Mouse (Mus musculus) erythroid progenitor cell, adult 5-6 weeks (primary cell): ENCODE measurements around the gene Olfr523. TPM values are rescaled to one million over a fixed set of nuclear protein-coding genes. Genes with fewer than 3 reads are reported as not detected.

ENCODE experiments used
- ATAC-seq: replicated peaks from 2 replicates; pipeline ENCODE4 v1.8.0; 2016; ENCODE audit warnings: moderate number of reproducible peaks, mild to moderate bottlenecking, moderate TSS enrichment, inconsistent platforms; ENCODE audit not compliant: poor library complexity, low FRiP score, severe bottlenecking
- total RNA-seq, 2 experiments: library from RNA; stranded (forward) in 1 of 2; stranded (reverse) in 1 of 2; fragments of 150-400 nt in 1 of 2; fragments of 186-747, 209-891 nt in 1 of 2; gene quantifications; 2 replicates each; pipeline versions ENCODE4 v1.2.3 to v1.2.4; 2015 to 2017; ENCODE audit warnings: low replicate concordance in 2 of 2

The Olfr523 gene
- total RNA-seq, 2 experiments from 2014 or later, result not detected

GRCm38 (mm10) chr7:140220375-140220774 lies 47.4 kb downstream of the Olfr523 start:
- no peak for ATAC-seq

- ATAC-seq, result no peak
Observed at GRCm38 (mm10) chr7:140224209-140224608, 51.2 kb downstream of the Olfr523 start.

Other genes starting within 250 kb of the Olfr523 start
- gene Utf1, start 229.4 kb upstream of the Olfr523 start, total RNA-seq (2015; ENCODE audit: low replicate concordance), result not detected in 2 replicates
- not detected in 2 replicates for gene Utf1, start 229.4 kb upstream of the Olfr523 start, total RNA-seq (2017; ENCODE audit: low replicate concordance)
- not detected in 2 replicates for gene 6430531B16Rik, start 194.5 kb upstream of the Olfr523 start, total RNA-seq (2015; ENCODE audit: low replicate concordance)
- not detected in 2 replicates for gene 6430531B16Rik, start 194.5 kb upstream of the Olfr523 start, total RNA-seq (2017; ENCODE audit: low replicate concordance)
- 9.2 and 9.4 TPM in 2 replicates for gene Adam8, start 180.7 kb upstream of the Olfr523 start, total RNA-seq (2015; ENCODE audit: low replicate concordance)
- gene Adam8, start 180.7 kb upstream of the Olfr523 start, total RNA-seq (2017; ENCODE audit: low replicate concordance), result 3.3 and 5.2 TPM in 2 replicates
- gene Zfp511, start 136.8 kb upstream of the Olfr523 start, total RNA-seq (2015; ENCODE audit: low replicate concordance), result 12.6 and 33.1 TPM in 2 replicates
- 4.0 and 12.8 TPM in 2 replicates for gene Zfp511, start 136.8 kb upstream of the Olfr523 start, total RNA-seq (2017; ENCODE audit: low replicate concordance)
- 18.0 and 24.1 TPM in 2 replicates for gene Tubgcp2, start 136.5 kb upstream of the Olfr523 start, total RNA-seq (2015; ENCODE audit: low replicate concordance)
- gene Tubgcp2, start 136.5 kb upstream of the Olfr523 start, total RNA-seq (2017; ENCODE audit: low replicate concordance), result 26.9 and 48.3 TPM in 2 replicates
- gene Msx3, start 124.1 kb upstream of the Olfr523 start, total RNA-seq (2015; ENCODE audit: low replicate concordance), result not detected in 2 replicates
- not detected in 2 replicates for gene Msx3, start 124.1 kb upstream of the Olfr523 start, total RNA-seq (2017; ENCODE audit: low replicate concordance)
- not detected in 2 replicates for gene Caly, start 90.7 kb upstream of the Olfr523 start, total RNA-seq (2015; ENCODE audit: low replicate concordance)
- not detected in 2 replicates for gene Caly, start 90.7 kb upstream of the Olfr523 start, total RNA-seq (2017; ENCODE audit: low replicate concordance)
- gene Prap1, start 79.8 kb upstream of the Olfr523 start, total RNA-seq (2015; ENCODE audit: low replicate concordance), result not detected in 2 replicates
- not detected in 2 replicates for gene Prap1, start 79.8 kb upstream of the Olfr523 start, total RNA-seq (2017; ENCODE audit: low replicate concordance)
- not detected in 2 replicates for gene Fuom, start 70.8 kb upstream of the Olfr523 start, total RNA-seq (2015; ENCODE audit: low replicate concordance)
- not detected in 2 replicates for gene Fuom, start 70.8 kb upstream of the Olfr523 start, total RNA-seq (2017; ENCODE audit: low replicate concordance)
- gene Paox, start 57.4 kb upstream of the Olfr523 start, total RNA-seq (2015; ENCODE audit: low replicate concordance), result 6.8 TPM in 1 of 2 replicates, not detected in the other
- 2.0 and 2.8 TPM in 2 replicates for gene Paox, start 57.4 kb upstream of the Olfr523 start, total RNA-seq (2017; ENCODE audit: low replicate concordance)
- 16.2 and 20.1 TPM in 2 replicates for gene Echs1, start 56.7 kb upstream of the Olfr523 start, total RNA-seq (2015; ENCODE audit: low replicate concordance)
- gene Echs1, start 56.7 kb upstream of the Olfr523 start, total RNA-seq (2017; ENCODE audit: low replicate concordance), result 8.6 and 12.6 TPM in 2 replicates
- gene Mtg1, start 35.7 kb upstream of the Olfr523 start, total RNA-seq (2015; ENCODE audit: low replicate concordance), result 7.6 TPM in 1 of 2 replicates, not detected in the other
- gene Mtg1, start 35.7 kb upstream of the Olfr523 start, total RNA-seq (2017; ENCODE audit: low replicate concordance), result 1.4 TPM in 1 of 2 replicates, not detected in the other
- gene Sprn, start 18.3 kb upstream of the Olfr523 start, total RNA-seq (2015; ENCODE audit: low replicate concordance), result not detected in 2 replicates
- gene Sprn, start 18.3 kb upstream of the Olfr523 start, total RNA-seq (2017; ENCODE audit: low replicate concordance), result not detected in 2 replicates
- not detected in 2 replicates for gene Olfr522, start 8.5 kb upstream of the Olfr523 start, total RNA-seq (2015; ENCODE audit: low replicate concordance)
- not detected in 2 replicates for gene Olfr522, start 8.5 kb upstream of the Olfr523 start, total RNA-seq (2017; ENCODE audit: low replicate concordance)
- gene Olfr524, start 32.7 kb downstream of the Olfr523 start, total RNA-seq (2015; ENCODE audit: low replicate concordance), result not detected in 2 replicates
- gene Olfr524, start 32.7 kb downstream of the Olfr523 start, total RNA-seq (2017; ENCODE audit: low replicate concordance), result not detected in 2 replicates
- not detected in 2 replicates for gene Cd163l1, start 45.0 kb downstream of the Olfr523 start, total RNA-seq (2015; ENCODE audit: low replicate concordance)
- gene Cd163l1, start 45.0 kb downstream of the Olfr523 start, total RNA-seq (2017; ENCODE audit: low replicate concordance), result not detected in 2 replicates
- gene 5830411N06Rik, start 74.1 kb downstream of the Olfr523 start, total RNA-seq (2015; ENCODE audit: low replicate concordance), result 0.42 TPM in 1 of 2 replicates, not detected in the other
- not detected in 2 replicates for gene 5830411N06Rik, start 74.1 kb downstream of the Olfr523 start, total RNA-seq (2017; ENCODE audit: low replicate concordance)
- not detected in 2 replicates for gene Olfr525, start 147.6 kb downstream of the Olfr523 start, total RNA-seq (2015; ENCODE audit: low replicate concordance)
- not detected in 2 replicates for gene Olfr525, start 147.6 kb downstream of the Olfr523 start, total RNA-seq (2017; ENCODE audit: low replicate concordance)
- gene Olfr527, start 160.8 kb downstream of the Olfr523 start, total RNA-seq (2015; ENCODE audit: low replicate concordance), result not detected in 2 replicates
- gene Olfr527, start 160.8 kb downstream of the Olfr523 start, total RNA-seq (2017; ENCODE audit: low replicate concordance), result not detected in 2 replicates
- not detected in 2 replicates for gene Olfr60, start 188.5 kb downstream of the Olfr523 start, total RNA-seq (2015; ENCODE audit: low replicate concordance)
- gene Olfr60, start 188.5 kb downstream of the Olfr523 start, total RNA-seq (2017; ENCODE audit: low replicate concordance), result not detected in 2 replicates
- not detected in 2 replicates for gene Olfr530, start 203.1 kb downstream of the Olfr523 start, total RNA-seq (2015; ENCODE audit: low replicate concordance)
- not detected in 2 replicates for gene Olfr530, start 203.1 kb downstream of the Olfr523 start, total RNA-seq (2017; ENCODE audit: low replicate concordance)
- gene Olfr531, start 229.7 kb downstream of the Olfr523 start, total RNA-seq (2015; ENCODE audit: low replicate concordance), result not detected in 2 replicates
- gene Olfr531, start 229.7 kb downstream of the Olfr523 start, total RNA-seq (2017; ENCODE audit: low replicate concordance), result not detected in 2 replicates
- gene Olfr532, start 248.4 kb downstream of the Olfr523 start, total RNA-seq (2015; ENCODE audit: low replicate concordance), result not detected in 2 replicates
- gene Olfr532, start 248.4 kb downstream of the Olfr523 start, total RNA-seq (2017; ENCODE audit: low replicate concordance), result not detected in 2 replicates